Mouse (Mus musculus) MEL (cell line): Measurements from ENCODE around the gene Kcnk2. TPM values are rescaled to one million over a fixed set of nuclear protein-coding genes. Genes with fewer than 3 reads are reported as not detected.

Experiments used
- DNase-seq: peaks from one replicate; pipeline ENCODE4 v3.0.0; 2011; ENCODE audit warnings: low read depth, low spot score
- H3K27ac ChIP-seq: 2 replicates; pipeline ENCODE4 v1.5.1; 2012; ENCODE audit warnings: low read depth, mild to moderate bottlenecking, control low read depth, low read length, moderate library complexity; ENCODE audit not compliant: control insufficient read depth
- H3K27me3 ChIP-seq, 2 experiments: fragments of 150-350 bp in 1 of 2; sonication (generic) in 1 of 2; 2 replicates each; pipeline ENCODE4 v1.6.1; 2012; ENCODE audit warnings: low read length in 2 of 2, mild to moderate bottlenecking in 2 of 2, improper control_type of control experiment in 1 of 2, moderate library complexity in 1 of 2; ENCODE audit not compliant: insufficient read depth in 2 of 2, control insufficient read depth in 1 of 2
- H3K36me3 ChIP-seq, 2 experiments: 2 replicates each; pipeline ENCODE4 v1.6.1; 2012 to 2014; ENCODE audit warnings: low read length in 2 of 2, improper control_type of control experiment in 1 of 2, inconsistent platforms in 1 of 2, mild to moderate bottlenecking in 1 of 2; ENCODE audit not compliant: insufficient read depth in 2 of 2, control insufficient read depth in 1 of 2
- H3K4me1 ChIP-seq, 2 experiments: fragments of 150-350 bp in 1 of 2; sonication (generic) in 1 of 2; 2 replicates each; pipeline ENCODE4 v1.6.1; 2012; ENCODE audit warnings: low read length in 2 of 2, improper control_type of control experiment in 1 of 2, mild to moderate bottlenecking in 1 of 2; ENCODE audit not compliant: insufficient read depth in 2 of 2, control insufficient read depth in 1 of 2
- H3K4me3 ChIP-seq, 2 experiments: fragments of 150-350 bp in 1 of 2; sonication (generic) in 1 of 2; 2 replicates each; pipeline ENCODE4 v1.5.1; 2012; ENCODE audit warnings: low read depth in 2 of 2, low read length in 2 of 2, mild to moderate bottlenecking in 2 of 2, moderate library complexity in 2 of 2, control low read depth in 1 of 2, improper control_type of control experiment in 1 of 2; ENCODE audit not compliant: control insufficient read depth in 1 of 2, insufficient read depth in 1 of 2
- H3K79me2 ChIP-seq: 2 replicates; pipeline ENCODE4 v1.6.1; 2012; ENCODE audit warnings: mild to moderate bottlenecking, low read length, moderate library complexity; ENCODE audit not compliant: control insufficient read depth, poor library complexity, insufficient read depth
- H3K9ac ChIP-seq: 2 replicates; pipeline ENCODE4 v1.6.1; 2012; ENCODE audit warnings: low read depth, mild to moderate bottlenecking, control low read depth, low read length, moderate library complexity; ENCODE audit not compliant: control insufficient read depth, poor library complexity, severe bottlenecking
- H3K9me3 ChIP-seq: fragments of 150-350 bp; sonication (generic); replicated peaks from 2 replicates; pipeline ENCODE4 v1.6.1; 2012; ENCODE audit warnings: mild to moderate bottlenecking, low read length, improper control_type of control experiment, moderate library complexity; ENCODE audit not compliant: insufficient read depth
- BHLHE40 ChIP-seq: IDR thresholded peaks from 2 replicates; pipeline ENCODE4 v1.6.1; 2012; ENCODE audit warnings: low read depth, mild to moderate bottlenecking, inconsistent platforms, low read length, improper control_type of control experiment, borderline replicate concordance
- CHD1 ChIP-seq: IDR thresholded peaks from 2 replicates; pipeline ENCODE4 v1.6.1; 2012; ENCODE audit warnings: low read depth, mild to moderate bottlenecking, inconsistent platforms, low read length, improper control_type of control experiment
- CHD2 ChIP-seq: IDR thresholded peaks from 2 replicates; pipeline ENCODE4 v1.6.1; 2011; ENCODE audit warnings: low read length, improper control_type of control experiment
- E2F4 ChIP-seq: IDR thresholded peaks from 2 replicates; pipeline ENCODE4 v1.6.1; 2011; ENCODE audit warnings: low read depth, low read length, improper control_type of control experiment, borderline replicate concordance
- ELF1 ChIP-seq: IDR thresholded peaks from 2 replicates; pipeline ENCODE4 v1.6.1; 2014; ENCODE audit warnings: low read depth, mild to moderate bottlenecking, inconsistent platforms, low read length, improper control_type of control experiment, moderate library complexity
- ETS1 ChIP-seq: IDR thresholded peaks from 2 replicates; pipeline ENCODE4 v1.6.1; 2012; ENCODE audit warnings: low read depth, mild to moderate bottlenecking, inconsistent platforms, low read length, improper control_type of control experiment, moderate library complexity
- GABPA ChIP-seq: IDR thresholded peaks from 2 replicates; pipeline ENCODE4 v1.6.1; 2012; ENCODE audit warnings: low read depth, mild to moderate bottlenecking, inconsistent platforms, low read length, improper control_type of control experiment, moderate library complexity
- GATA1 ChIP-seq: IDR thresholded peaks from 2 replicates; pipeline ENCODE4 v1.6.1; 2011; ENCODE audit warnings: low read depth, low read length, improper control_type of control experiment
- HCFC1 ChIP-seq: IDR thresholded peaks from 2 replicates; pipeline ENCODE4 v1.6.1; 2012; ENCODE audit warnings: low read depth, mild to moderate bottlenecking, inconsistent platforms, low read length, improper control_type of control experiment, moderate library complexity
- KAT2A ChIP-seq: conservative IDR thresholded peaks from 2 replicates; pipeline ENCODE4 v1.6.1; 2012; ENCODE audit warnings: low read depth, low read length, improper control_type of control experiment, inconsistent platforms
- MAX ChIP-seq: IDR thresholded peaks from 2 replicates; pipeline ENCODE4 v1.6.1; 2011; ENCODE audit warnings: low read length, improper control_type of control experiment
- MAZ ChIP-seq: IDR thresholded peaks from 2 replicates; pipeline ENCODE4 v1.6.1; 2012; ENCODE audit warnings: low read depth, mild to moderate bottlenecking, inconsistent platforms, low read length, improper control_type of control experiment
- MEF2A ChIP-seq: IDR thresholded peaks from 2 replicates; pipeline ENCODE4 v1.6.1; 2014; ENCODE audit warnings: low read depth, mild to moderate bottlenecking, inconsistent platforms, low read length, improper control_type of control experiment; ENCODE audit not compliant: poor library complexity, insufficient replicate concordance, severe bottlenecking; ENCODE audit errors: extremely low read depth
- MXI1 ChIP-seq: IDR thresholded peaks from 2 replicates; pipeline ENCODE4 v1.6.1; 2011; ENCODE audit warnings: mild to moderate bottlenecking, low read depth, low read length, improper control_type of control experiment
- MYC ChIP-seq: IDR thresholded peaks from 2 replicates; pipeline ENCODE4 v1.6.1; 2011; ENCODE audit warnings: low read depth, mild to moderate bottlenecking, low read length, improper control_type of control experiment, moderate library complexity
- NRF1 ChIP-seq: IDR thresholded peaks from 2 replicates; pipeline ENCODE4 v1.6.1; 2014; ENCODE audit warnings: low read depth, mild to moderate bottlenecking, inconsistent platforms, low read length, improper control_type of control experiment, moderate library complexity; ENCODE audit not compliant: poor library complexity, insufficient read depth, severe bottlenecking
- POLR2AphosphoS2 ChIP-seq: IDR thresholded peaks from 2 replicates; pipeline ENCODE4 v1.6.1; 2011; ENCODE audit warnings: low read length, improper control_type of control experiment
- POLR2AphosphoS5 ChIP-seq: IDR thresholded peaks from 2 replicates; pipeline ENCODE4 v1.6.1; 2012; ENCODE audit warnings: low read depth, borderline replicate concordance, mild to moderate bottlenecking, inconsistent platforms, low read length, moderate library complexity, mixed read lengths
- RAD21 ChIP-seq: IDR thresholded peaks from 2 replicates; pipeline ENCODE4 v1.6.1; 2011; ENCODE audit warnings: mild to moderate bottlenecking, low read depth, low read length, improper control_type of control experiment
- SIN3A ChIP-seq: IDR thresholded peaks from 2 replicates; pipeline ENCODE4 v1.6.1; 2012; ENCODE audit warnings: low read length, improper control_type of control experiment, inconsistent platforms
- SMC3 ChIP-seq: IDR thresholded peaks from 2 replicates; pipeline ENCODE4 v1.6.1; 2011; ENCODE audit warnings: low read depth, low read length, improper control_type of control experiment
- TAL1 ChIP-seq: IDR thresholded peaks from 2 replicates; pipeline ENCODE4 v1.6.1; 2012; ENCODE audit warnings: mild to moderate bottlenecking, inconsistent platforms, low read length, moderate library complexity, mixed read lengths
- TBP ChIP-seq: IDR thresholded peaks from 2 replicates; pipeline ENCODE4 v1.8.0; 2011; ENCODE audit warnings: low read depth, low read length, improper control_type of control experiment
- UBTF ChIP-seq: IDR thresholded peaks from 2 replicates; pipeline ENCODE4 v1.6.1; 2012; ENCODE audit warnings: low read depth, mild to moderate bottlenecking, inconsistent platforms, low read length, improper control_type of control experiment, moderate library complexity, borderline replicate concordance; ENCODE audit not compliant: insufficient read depth
- USF2 ChIP-seq, 2 experiments: IDR thresholded peaks; 2 replicates each; pipeline ENCODE4 v1.6.1; 2011 to 2012; ENCODE audit warnings: improper control_type of control experiment in 2 of 2, low read length in 2 of 2, borderline replicate concordance in 1 of 2, inconsistent platforms in 1 of 2, low read depth in 1 of 2, mild to moderate bottlenecking in 1 of 2; ENCODE audit not compliant: insufficient read depth in 1 of 2
- ZC3H11A ChIP-seq: IDR thresholded peaks from 2 replicates; pipeline ENCODE4 v1.6.1; 2012; ENCODE audit warnings: low read depth, mild to moderate bottlenecking, inconsistent platforms, low read length, improper control_type of control experiment
- ZMIZ1 ChIP-seq: IDR thresholded peaks from 2 replicates; pipeline ENCODE4 v1.6.1; 2012; ENCODE audit warnings: low read depth, mild to moderate bottlenecking, inconsistent platforms, low read length, improper control_type of control experiment, moderate library complexity
- polyA plus RNA-seq, 2 experiments: library from polyadenylated mRNA; stranded (reverse) in 1 of 2; unstranded in 1 of 2; fragments of >175 nt in 1 of 2; fragments of >200 nt in 1 of 2; gene quantifications; 2 replicates each; pipeline versions ENCODE4 v1.2.1 to v1.2.4; 2012; ENCODE audit warnings: low replicate concordance in 2 of 2, low read depth in 1 of 2; ENCODE audit not compliant: insufficient read length in 2 of 2, insufficient read depth in 1 of 2, missing spikeins in 1 of 2
- total RNA-seq: library from RNA; depleted of rRNA; stranded (reverse); fragments of 300-350 nt; gene quantifications from 2 replicates; pipeline ENCODE4 v1.2.3, GENCODE M21; 2012

Kcnk2 gene
- total and polyA plus RNA-seq, 3 experiments = not detected

GRCm38 (mm10) chr1:189386141-189386540 lies 15.9 kb downstream of the Kcnk2 start:
- Histone ChIP-seq H3K4me3 (no peak overlapping the region), H3K9me3 (no peaks in the 10 kb centered on the region), H3K79me2 (no peaks in the 10 kb centered on the region), H3K27me3 (no peaks in the 10 kb centered on the region), H3K9ac (no peak overlapping the region), H3K27ac (no peak overlapping the region), H3K4me1 (no peaks in the 10 kb centered on the region), H3K36me3 (no peaks in the 10 kb centered on the region)
- no peak for DNase-seq
- no peak for TF ChIP-seq BHLHE40

GRCm38 (mm10) chr1:189367722-189368121 lies 34.4 kb downstream of the Kcnk2 start:
- TF ChIP-seq SMC3 = no peak
- no peak for TF ChIP-seq POLR2AphosphoS5
- no peak for TF ChIP-seq TAL1
- no peak for TF ChIP-seq GATA1
- no peak for TF ChIP-seq MXI1
- TF ChIP-seq TBP = no peak
- TF ChIP-seq USF2 (IDR thresholded peaks at IDR 0.05; ENCODE audit: borderline replicate concordance in 1 of 2, insufficient read depth in 1 of 2, low read depth in 1 of 2, low read length in 2 of 2) = no peak
- no peak for TF ChIP-seq KAT2A
- no peak for TF ChIP-seq POLR2AphosphoS2
- TF ChIP-seq ZC3H11A = no peak
- TF ChIP-seq MAX = no peak
- TF ChIP-seq CHD1 = no peak
- TF ChIP-seq UBTF = no peak
- TF ChIP-seq E2F4 = no peak
- no peak for TF ChIP-seq CHD2
- TF ChIP-seq MAZ = no peak
- H3K9ac ChIP-seq = no peak overlapping the region
- H3K4me3 ChIP-seq = no peak overlapping the region
- DNase-seq = no peak
- H3K79me2 ChIP-seq = no peaks in the 10 kb centered on the region
- no peak overlapping the region for H3K27ac ChIP-seq
- no peaks in the 10 kb centered on the region for H3K36me3 ChIP-seq
- H3K4me1 ChIP-seq = no peaks in the 10 kb centered on the region
- H3K27me3 ChIP-seq = no peaks in the 10 kb centered on the region
- no peaks in the 10 kb centered on the region for H3K9me3 ChIP-seq

GRCm38 (mm10) chr1:189364188-189364587 lies 37.9 kb downstream of the Kcnk2 start:
- Histone ChIP-seq H3K79me2 (no peaks in the 10 kb centered on the region), H3K9ac (no peak overlapping the region), H3K9me3 (no peaks in the 10 kb centered on the region), H3K4me3 (no peak overlapping the region), H3K36me3 (no peaks in the 10 kb centered on the region), H3K27me3 (no peaks in the 10 kb centered on the region)
- DNase-seq = no peak
- TF ChIP-seq GATA1 (no peak), MXI1 (no peak), MYC (no peak), HCFC1 (no peak), SIN3A (no peak), KAT2A (no peak), TBP (no peak), MEF2A (no peak), RAD21 (no peak), ZMIZ1 (no peak), GABPA (no peak), NRF1 (no peak), ELF1 (no peak), ETS1 (no peak)
- TF ChIP-seq, all 39 proteins: peak for 0
- Histone ChIP-seq H3K27ac (no peak overlapping the region), H3K4me1 (no peaks in the 10 kb centered on the region)
